ENCODE assay signal across 7 mouse cellular contexts in genomic region chr11:85310713-85311574, GRCm38 (mm10). TPM values are rescaled to one million over a fixed set of nuclear protein-coding genes. Genes with fewer than 3 reads are reported as not detected.
DNase-seq lines count a peak whose midpoint lies in the region; ATAC-seq lines count a peak whose summit lies in the region.

TSS of gene Ppm1d (plus strand) at chr11:85311244.

- peaks cover 9% of the 10 kb centered on the region for H3K4me1 ChIP-seq in intestine, embryonic 16.5 days (ENCODE audit: control insufficient read depth, insufficient read depth, low read length)
- H3K4me1 ChIP-seq in midbrain, embryonic 11.5 days (ENCODE audit: control insufficient read depth, insufficient read depth, low read length) = peaks cover 14% of the 10 kb centered on the region

- H3K36me3 ChIP-seq in intestine, embryonic 16.5 days (ENCODE audit: control insufficient read depth, insufficient read depth, low read length) = no peaks in the 10 kb centered on the region
- peaks cover 9% of the 10 kb centered on the region for H3K36me3 ChIP-seq in midbrain, embryonic 11.5 days (ENCODE audit: control insufficient read depth, insufficient read depth, low read length)

- H3K4me2 ChIP-seq in intestine, embryonic 16.5 days (ENCODE audit: low read depth, low read length) = peak within 1 kb of the TSS; percentile 88
- H3K4me2 ChIP-seq in midbrain, embryonic 11.5 days = peak within 1 kb of the TSS; percentile 66

- no peaks in the 10 kb centered on the region for H3K9me3 ChIP-seq in intestine, embryonic 16.5 days (ENCODE audit: control insufficient read depth, low read length)
- H3K9me3 ChIP-seq in midbrain, embryonic 11.5 days (ENCODE audit: control insufficient read depth, low read length) = no peaks in the 10 kb centered on the region

- under 1% methylated on average over 72 of the region's 78 CpGs for WGBS in intestine, embryonic 16.5 days
- under 1% methylated on average over 77 of the region's 78 CpGs for WGBS in midbrain, embryonic 11.5 days

- peak within 1 kb of the TSS; percentile 87 for H3K9ac ChIP-seq in intestine, embryonic 16.5 days (ENCODE audit: low read depth, low read length)
- H3K9ac ChIP-seq in midbrain, embryonic 11.5 days (ENCODE audit: low read length) = peak within 1 kb of the TSS; percentile 97

- peak; percentile 95 for ATAC-seq in intestine, embryonic 16.5 days
- peak; percentile 94 for ATAC-seq in midbrain, embryonic 11.5 days (ENCODE audit: low FRiP score)

- H3K27ac ChIP-seq in intestine, embryonic 16.5 days (ENCODE audit: low read length) = peak within 1 kb of the TSS; percentile 97
- peak within 1 kb of the TSS; percentile 86 for H3K27ac ChIP-seq in midbrain, embryonic 11.5 days (ENCODE audit: low read depth, low read length)

- intact Hi-C loops in left cerebral cortex, postnatal 36 days (cut with DNase I) = loop anchor here (2.0 to 5.0 kb wide), 3 partner anchors 41 to 172 kb away; partner anchors contain the start of genes Appbp2 and Bcas3

- H3K4me3 ChIP-seq in intestine, embryonic 16.5 days (ENCODE audit: low read length) = peak within 1 kb of the TSS; percentile 96
- peak within 1 kb of the TSS; percentile 96 for H3K4me3 ChIP-seq in midbrain, embryonic 11.5 days (ENCODE audit: low read depth, low read length)

- H3K27me3 ChIP-seq in intestine, embryonic 16.5 days (replicated peaks; ENCODE audit: control insufficient read depth, insufficient read depth, low read length) = no peaks in the 10 kb centered on the region
- no peaks in the 10 kb centered on the region for H3K27me3 ChIP-seq in midbrain, embryonic 11.5 days (ENCODE audit: control insufficient read depth, insufficient read depth, low read length)

- DNase-seq in adrenal gland, adult 8-10 months = peak; percentile 96
- DNase-seq in embryo, embryonic 9.5 days (ENCODE audit: extremely low spot score) = peak; percentile 100
- peak; percentile 99 for DNase-seq in gastrocnemius, postnatal 4 days (ENCODE audit: low spot score in 2 of 2)
- DNase-seq in left cerebral cortex, postnatal 36 days (ENCODE audit: low spot score in 2 of 2) = peak; percentile 94
- peak; percentile 100 for DNase-seq in midbrain, embryonic 11.5 days (ENCODE audit: low spot score, missing footprints)
- peak; percentile 99 for DNase-seq in skeletal muscle tissue, adult 2 months (ENCODE audit: low read depth, low spot score)

RNA-seq across cellular contexts. Expression of gene Ppm1d, which starts in this region (rescaled TPM):
- total RNA-seq in adrenal gland, adult 8-10 months (2022) = 10 to 100 TPM; 14.6 to 20.0 (median 16.4) TPM
- 10 to 100 TPM; 11.8 to 15.3 TPM for total RNA-seq in gastrocnemius, postnatal 4 days (2021)
- 8.3 and 8.7 TPM in 2 replicates for polyA plus RNA-seq in intestine, embryonic 16.5 days (2015; fragmentation: Nextera tagmentation; extraction: Ambion mirVana)
- total RNA-seq in left cerebral cortex, postnatal 36 days (2021) = 10 to 100 TPM; 17.5 to 19.9 TPM
- 29.1 and 30.0 TPM in 2 replicates for polyA plus RNA-seq in midbrain, embryonic 11.5 days (2014; fragmentation: Nextera tagmentation; extraction: Ambion mirVana)

Comparison
In these comparisons a context has a peak if more than half of its experiments do, and no peak if none do; other contexts are left out.
1. Peak in every context shown above with its lines: DNase-seq, ATAC-seq, H3K4me3 ChIP-seq and H3K27ac ChIP-seq.